Mouse (Mus musculus) lung, embryonic 14.5 days (tissue): Measurements from ENCODE around the gene Vasn. TPM values are rescaled to one million over a fixed set of nuclear protein-coding genes. Genes with fewer than 3 reads are reported as not detected.
"Not testable (repeated sequence)": the region's sequence is repeated elsewhere in the genome, so short reads cannot be mapped to it uniquely, and the experiment has no call there.

Source experiments
- ATAC-seq: fragments of 200-750 bp; cut with Nextera tagmentation; 2 replicates; pipeline ENCODE4 v1.8.0; 2017; ENCODE audit warnings: mild to moderate bottlenecking, moderate TSS enrichment, moderate library complexity; ENCODE audit not compliant: insufficient read depth
- DNase-seq: peaks from one replicate; pipeline ENCODE4 v3.0.0-alpha.2; 2015
- H3K27ac ChIP-seq: fragments of 300-500 bp; sonication (generic); 2 replicates; pipeline ENCODE4 v1.5.1; 2014; ENCODE audit warnings: low read depth, mild to moderate bottlenecking, moderate library complexity
- H3K27me3 ChIP-seq: fragments of 300-500 bp; sonication (generic); 2 replicates; pipeline ENCODE4 v1.6.1; 2014; ENCODE audit warnings: low read length, control low read depth; ENCODE audit not compliant: insufficient read depth
- H3K36me3 ChIP-seq: fragments of 300-500 bp; sonication (generic); 2 replicates; pipeline ENCODE4 v1.6.1; 2014; ENCODE audit warnings: control low read depth; ENCODE audit not compliant: insufficient read depth
- H3K4me1 ChIP-seq: fragments of 300-500 bp; sonication (generic); 2 replicates; pipeline ENCODE4 v1.6.1; 2014; ENCODE audit warnings: antibody characterized with exemption, control low read depth; ENCODE audit not compliant: insufficient read depth
- H3K4me2 ChIP-seq: fragments of 300-500 bp; sonication (generic); 2 replicates; pipeline ENCODE4 v1.6.1; 2014; ENCODE audit warnings: mild to moderate bottlenecking
- H3K4me3 ChIP-seq: fragments of 300-500 bp; sonication (generic); 2 replicates; pipeline ENCODE4 v1.5.1; 2014; ENCODE audit warnings: low read depth, low read length
- H3K9ac ChIP-seq: fragments of 300-500 bp; sonication (generic); 2 replicates; pipeline ENCODE4 v1.6.1; 2014
- H3K9me3 ChIP-seq: fragments of 300-500 bp; sonication (generic); 2 replicates; pipeline ENCODE4 v1.6.1; 2016; ENCODE audit warnings: low read depth, low read length, control low read depth
- CTCF ChIP-seq: IDR thresholded peaks from 2 replicates; pipeline ENCODE4 v1.5.1; 2016; ENCODE audit warnings: antibody characterized with exemption, low read depth
- WGBS: fragments of 180-500 bp; shearing (Covaris S2); extraction: QIAGEN DNeasy Blood & Tissue Kit; methylation state at CpG from one replicate; pipeline ENCODE4 v1.1.7; 2014; 5-methylcytosine and 5-hydroxymethylcytosine counted together
- polyA plus RNA-seq: library from polyadenylated mRNA; unstranded; fragments of >200 nt; fragmentation: Nextera tagmentation; extraction: Ambion mirVana; gene quantifications from 2 replicates; pipeline ENCODE4 v1.2.1, GENCODE M21; 2014

Gene Vasn
- polyA plus RNA-seq, 1 experiment from 2014 or later: 23.5 TPM

- peak; percentile 98 for DNase-seq
- Histone ChIP-seq H3K4me2 (no peak overlapping the region), H3K4me1 (no peaks in the 10 kb centered on the region), H3K36me3 (peaks cover 29% of the 10 kb centered on the region; the same call in 1 of the 2 replicates), H3K4me3 (no peak overlapping the region), H3K9ac (no peak overlapping the region), H3K27ac (no peak overlapping the region), H3K27me3 (no peaks in the 10 kb centered on the region), H3K9me3 (no peaks in the 10 kb centered on the region)
- TF ChIP-seq CTCF: peak; percentile 97
- peak; percentile 90 for ATAC-seq
- WGBS: 26% methylated on average over 3 of the region's 3 CpGs
Measured at GRCm38 (mm10) chr16:4667190-4667808, 27.6 kb downstream of the Vasn start.

- Histone ChIP-seq H3K36me3 (peaks cover 28% of the 10 kb centered on the region), H3K27me3 (no peaks in the 10 kb centered on the region), H3K4me2 (no peak overlapping the region), H3K27ac (no peak overlapping the region), H3K9ac (no peak overlapping the region), H3K4me1 (no peaks in the 10 kb centered on the region), H3K9me3 (no peaks in the 10 kb centered on the region), H3K4me3 (no peak overlapping the region)
- ATAC-seq (no peak), DNase-seq (no peak)
- 72% methylated on average over 5 of the region's 5 CpGs for WGBS
- no peak for TF ChIP-seq CTCF
Measured at GRCm38 (mm10) chr16:4670317-4670716, 30.6 kb downstream of the Vasn start.

- H3K36me3 ChIP-seq: peaks cover 14% of the 10 kb centered on the region
- no peak overlapping the region for H3K4me3 ChIP-seq
- H3K9me3 ChIP-seq: no peaks in the 10 kb centered on the region
- H3K27ac ChIP-seq: no peak overlapping the region
- H3K27me3 ChIP-seq: no peaks in the 10 kb centered on the region
- ATAC-seq: no peak
- H3K9ac ChIP-seq: no peak overlapping the region
- H3K4me2 ChIP-seq: no peak overlapping the region
- H3K4me1 ChIP-seq: peaks cover 6% of the 10 kb centered on the region; the same call in 1 of the 2 replicates
- no peak for TF ChIP-seq CTCF
- DNase-seq: no peak
- 79% methylated on average over 4 of the region's 4 CpGs for WGBS
Measured at GRCm38 (mm10) chr16:4674091-4674490, 34.4 kb downstream of the Vasn start.

- no peak overlapping the region for H3K4me3 ChIP-seq
- no peak for TF ChIP-seq CTCF
- ATAC-seq (no peak), DNase-seq (no peak)
- no peaks in the 10 kb centered on the region for H3K27me3 ChIP-seq
- H3K4me2 ChIP-seq: no peak overlapping the region
- 88% methylated on average over 5 of the region's 5 CpGs for WGBS
- no peak overlapping the region for H3K27ac ChIP-seq
- H3K9ac ChIP-seq: no peak overlapping the region
- H3K4me1 ChIP-seq: peaks cover 6% of the 10 kb centered on the region; the same call in 1 of the 2 replicates
- no peaks in the 10 kb centered on the region for H3K9me3 ChIP-seq
- H3K36me3 ChIP-seq: peaks cover 13% of the 10 kb centered on the region
Measured at GRCm38 (mm10) chr16:4676836-4677235, 37.1 kb downstream of the Vasn start.

GRCm38 (mm10) chr16:4678080-4678479 is 38.3 kb downstream of the Vasn start:
- H3K4me3 ChIP-seq: no peak overlapping the region
- H3K27ac ChIP-seq: no peak overlapping the region
- no peak overlapping the region for H3K4me2 ChIP-seq
- H3K27me3 ChIP-seq: no peaks in the 10 kb centered on the region
- WGBS: 71% methylated on average over 5 of the region's 5 CpGs
- no peak for TF ChIP-seq CTCF
- ATAC-seq (no peak), DNase-seq (no peak)
- H3K4me1 ChIP-seq: peaks cover 6% of the 10 kb centered on the region; the same call in 1 of the 2 replicates
- H3K9me3 ChIP-seq: no peaks in the 10 kb centered on the region
- H3K9ac ChIP-seq: no peak overlapping the region
- H3K36me3 ChIP-seq: peaks cover 13% of the 10 kb centered on the region

GRCm38 (mm10) chr16:4679121-4680018 is 39.6 kb downstream of the Vasn start, which contains the start of gene Coro7:
Coro7 (minus strand) TSS chr16:4679777.
- H3K27me3 ChIP-seq: no peaks in the 10 kb centered on the region
- ATAC-seq: peak; percentile 89
- under 1% methylated on average over 47 of the region's 47 CpGs for WGBS
- H3K4me1 ChIP-seq: peaks cover 6% of the 10 kb centered on the region; the same call in 1 of the 2 replicates
- peak; percentile 96 for DNase-seq
- no peak for TF ChIP-seq CTCF
- H3K27ac ChIP-seq: no peak within 1 kb of the TSS
- peak within 1 kb of the TSS; percentile 69 for H3K9ac ChIP-seq
- peak within 1 kb of the TSS; percentile 68 for H3K4me3 ChIP-seq
- no peaks in the 10 kb centered on the region for H3K9me3 ChIP-seq
- peak within 1 kb of the TSS; percentile 97 for H3K4me2 ChIP-seq
- H3K36me3 ChIP-seq: peaks cover 13% of the 10 kb centered on the region

GRCm38 (mm10) chr16:4680922-4681455 is 41.2 kb downstream of the Vasn start:
- not testable (repeated sequence) for H3K4me1 ChIP-seq, H3K9me3 ChIP-seq, DNase-seq, H3K27ac ChIP-seq, H3K36me3 ChIP-seq, H3K4me3 ChIP-seq, H3K27me3 ChIP-seq, H3K9ac ChIP-seq, H3K4me2 ChIP-seq, ATAC-seq
- 71% methylated on average over 3 of the region's 3 CpGs for WGBS
